Mouse (Mus musculus) intestine, embryonic 16.5 days (tissue): ENCODE results near the gene Gabra5. TPM values are rescaled to one million over a fixed set of nuclear protein-coding genes. Genes with fewer than 3 reads are reported as not detected.

Experiments used
- ATAC-seq: fragments of 200-750 bp; cut with Nextera tagmentation; 2 replicates; pipeline ENCODE4 v1.8.0; 2017; ENCODE audit warnings: moderate TSS enrichment, moderate library complexity
- H3K27ac ChIP-seq: fragments of 300-500 bp; sonication (generic); 2 replicates; pipeline ENCODE4 v1.5.1; 2014; ENCODE audit warnings: mild to moderate bottlenecking, low read length
- H3K27me3 ChIP-seq: fragments of 300-500 bp; sonication (generic); replicated peaks from 2 replicates; pipeline ENCODE4 v1.6.1; 2014; ENCODE audit warnings: low read length, control low read depth, mixed read lengths; ENCODE audit not compliant: control insufficient read depth, insufficient read depth
- H3K36me3 ChIP-seq: fragments of 300-500 bp; sonication (generic); 2 replicates; pipeline ENCODE4 v1.6.1; 2014; ENCODE audit warnings: low read length, control low read depth; ENCODE audit not compliant: control insufficient read depth, insufficient read depth
- H3K4me1 ChIP-seq: fragments of 300-500 bp; sonication (generic); 2 replicates; pipeline ENCODE4 v1.6.1; 2014; ENCODE audit warnings: low read length, control low read depth, mixed read lengths; ENCODE audit not compliant: control insufficient read depth, insufficient read depth
- H3K4me2 ChIP-seq: fragments of 300-500 bp; sonication (generic); 2 replicates; pipeline ENCODE4 v1.6.1; 2014; ENCODE audit warnings: low read depth, low read length, control low read depth
- H3K4me3 ChIP-seq: fragments of 300-500 bp; sonication (generic); 2 replicates; pipeline ENCODE4 v1.5.1; 2014; ENCODE audit warnings: mild to moderate bottlenecking, low read length
- H3K9ac ChIP-seq: fragments of 300-500 bp; sonication (generic); 2 replicates; pipeline ENCODE4 v1.6.1; 2014; ENCODE audit warnings: low read depth, low read length
- H3K9me3 ChIP-seq: fragments of 300-500 bp; sonication (generic); 2 replicates; pipeline ENCODE4 v1.6.1; 2016; ENCODE audit warnings: low read length, control low read depth; ENCODE audit not compliant: control insufficient read depth
- WGBS: fragments of 180-500 bp; shearing (Covaris S2); extraction: QIAGEN DNeasy Blood & Tissue Kit; methylation state at CpG from one replicate; pipeline ENCODE4 v1.1.7; 2014; 5-methylcytosine and 5-hydroxymethylcytosine counted together
- polyA plus RNA-seq: library from polyadenylated mRNA; unstranded; fragments of >200 nt; fragmentation: Nextera tagmentation; extraction: Ambion mirVana; gene quantifications from 2 replicates; pipeline ENCODE4 v1.2.1, GENCODE M21; 2015

Gabra5 gene
- polyA plus RNA-seq, 1 experiment from 2014 or later = 0.26 TPM

GRCm38 (mm10) chr7:57357871-57358540 is 151.9 kb downstream of the Gabra5 start:
- no peaks in the 10 kb centered on the region for H3K27me3 ChIP-seq
- no peaks in the 10 kb centered on the region for H3K4me1 ChIP-seq
- H3K4me3 ChIP-seq = no peak overlapping the region
- H3K4me2 ChIP-seq = no peak overlapping the region
- WGBS = 55% methylated on average over 6 of the region's 6 CpGs
- ATAC-seq = no peak
- H3K36me3 ChIP-seq = no peaks in the 10 kb centered on the region
- H3K9ac ChIP-seq = no peak overlapping the region
- H3K27ac ChIP-seq = no peak overlapping the region
- H3K9me3 ChIP-seq = no peaks in the 10 kb centered on the region

Other genes with a start within 250 kb of the Gabra5 start
- 0.59 and 0.75 TPM in 2 replicates for gene Gabrg3, start 122.9 kb downstream of the Gabra5 start, polyA plus RNA-seq
- gene Gabrb3, start 90.4 kb downstream of the Gabra5 start, polyA plus RNA-seq = 2.0 and 2.9 TPM in 2 replicates